10 mouse cellular contexts compared by ENCODE assay signal in genomic region chr14:57663630-57664029, GRCm38 (mm10). TPM values are rescaled to one million over a fixed set of nuclear protein-coding genes. Genes with fewer than 3 reads are reported as not detected.
DNase-seq lines count a peak whose midpoint lies in the region; ATAC-seq and TF ChIP-seq lines count a peak whose summit lies in the region.
"Had no signal": no experiment of that assay in that cellular context is flagged by ENCODE, and none has a peak within 500 bp of the region (broad histone marks: within the 10 kb centered on the region; RNA-seq: fewer than 3 reads in every experiment).

No protein-coding gene starts in this region.

- no peaks in the 10 kb centered on the region for H3K36me3 ChIP-seq in heart, embryonic 12.5 days
- H3K36me3 ChIP-seq in ES-E14 (ENCODE audit: control insufficient read depth, insufficient read depth, low read length, poor library complexity, severe bottlenecking) = peaks cover 5% of the 10 kb centered on the region
- H3K36me3 ChIP-seq in hindbrain, embryonic 11.5 days (ENCODE audit: control insufficient read depth, insufficient read depth, low read length) = no peaks in the 10 kb centered on the region
- peaks cover 6% of the 10 kb centered on the region; the same call in 1 of the 2 replicates for H3K36me3 ChIP-seq in midbrain, embryonic 10.5 days

- peak overlapping the region; percentile 41; the same call in 1 of the 2 replicates for H3K9ac ChIP-seq in heart, embryonic 12.5 days
- H3K9ac ChIP-seq in ES-E14 (ENCODE audit: insufficient read depth, low read depth, low read length, poor library complexity, severe bottlenecking) = peak overlapping the region; percentile 97; the same call in 1 of the 2 replicates
- no peak overlapping the region for H3K9ac ChIP-seq in hindbrain, embryonic 11.5 days (ENCODE audit: low read depth, low read length)

- H3K27me3 ChIP-seq in heart, embryonic 12.5 days (replicated peaks) = no peaks in the 10 kb centered on the region
- H3K27me3 ChIP-seq in hindbrain, embryonic 11.5 days (ENCODE audit: control insufficient read depth, insufficient read depth, low read length) = no peaks in the 10 kb centered on the region
- H3K27me3 ChIP-seq in midbrain, embryonic 10.5 days (ENCODE audit: low read depth, poor library complexity, severe bottlenecking) = no peaks in the 10 kb centered on the region

- H3K4me2 ChIP-seq in heart, embryonic 12.5 days = peak overlapping the region; percentile 67
- H3K4me2 ChIP-seq in hindbrain, embryonic 11.5 days (replicated peaks; ENCODE audit: low read depth, low read length) = peak overlapping the region; percentile 84

- H3K4me1 ChIP-seq in heart, embryonic 12.5 days (replicated peaks) = peaks cover 7% of the 10 kb centered on the region
- peaks cover 0 to 2% of the 10 kb centered on the region in 2 experiments; a peak in 2 of 4 replicates for H3K4me1 ChIP-seq in ES-E14 (ENCODE audit: control insufficient read depth in 2 of 2, insufficient read depth in 2 of 2, low read length in 2 of 2, poor library complexity in 1 of 2)
- no peaks in the 10 kb centered on the region; the same call in 1 of the 2 replicates for H3K4me1 ChIP-seq in hindbrain, embryonic 11.5 days (replicated peaks; ENCODE audit: control insufficient read depth, insufficient read depth, low read length)
- peaks cover 24% of the 10 kb centered on the region for H3K4me1 ChIP-seq in midbrain, embryonic 10.5 days

- H3K4me3 ChIP-seq in heart, embryonic 12.5 days = peak overlapping the region; percentile 75
- peak overlapping the region; percentile 87 to 94 for H3K4me3 ChIP-seq in ES-E14 (ENCODE audit: insufficient read depth in 1 of 2, low read depth in 1 of 2, low read length in 2 of 2, poor library complexity in 1 of 2, severe bottlenecking in 1 of 2)
- H3K4me3 ChIP-seq in hindbrain, embryonic 11.5 days (ENCODE audit: low read depth, low read length) = peak overlapping the region; percentile 84
- H3K4me3 ChIP-seq in midbrain, embryonic 10.5 days = peak overlapping the region; percentile 95

- H3K9me3 ChIP-seq in heart, embryonic 12.5 days (replicated peaks) = no peaks in the 10 kb centered on the region
- no peaks in the 10 kb centered on the region for H3K9me3 ChIP-seq in ES-E14 (ENCODE audit: control insufficient read depth, insufficient read depth, low read depth, low read length)
- no peaks in the 10 kb centered on the region for H3K9me3 ChIP-seq in hindbrain, embryonic 11.5 days (ENCODE audit: control insufficient read depth, low read length)
- H3K9me3 ChIP-seq in midbrain, embryonic 10.5 days (replicated peaks) = no peaks in the 10 kb centered on the region

- in situ Hi-C loops in ES-E14 (cut with MboI; ENCODE audit: low sequenced_read_pairs in 2 of 2, unreplicated experiment in 2 of 2) = no loop called here

- 35% methylated on average over 1 of the region's 1 CpGs for WGBS in heart, embryonic 12.5 days
- WGBS in hindbrain, embryonic 11.5 days = 39% methylated on average over 1 of the region's 1 CpGs
- WGBS in midbrain, embryonic 10.5 days = 46% methylated on average over 1 of the region's 1 CpGs

- ATAC-seq in heart, embryonic 12.5 days (ENCODE audit: insufficient number of reproducible peaks, low FRiP score) = no peak
- ATAC-seq in hindbrain, embryonic 11.5 days (ENCODE audit: low FRiP score) = no peak
- ATAC-seq in megakaryocyte-erythroid progenitor cell, adult 5-6 weeks (replicated peaks; ENCODE audit: low FRiP score, low TSS enrichment, poor library complexity, severe bottlenecking) = no peak

- no peak overlapping the region for H3K27ac ChIP-seq in heart, embryonic 12.5 days (ENCODE audit: poor library complexity, severe bottlenecking)
- H3K27ac ChIP-seq in ES-E14 (ENCODE audit: insufficient read depth, low read depth, low read length, poor library complexity, severe bottlenecking) = no peak overlapping the region
- no peak overlapping the region for H3K27ac ChIP-seq in hindbrain, embryonic 11.5 days (ENCODE audit: low read depth, low read length)
- H3K27ac ChIP-seq in midbrain, embryonic 10.5 days (replicated peaks) = no peak overlapping the region

- intact Hi-C loops in heart, postnatal 25 days (cut with DNase I) = no loop called here

- no peak for DNase-seq in heart, postnatal 25 days (ENCODE audit: low spot score)
- no peak for DNase-seq in ES-E14 (ENCODE audit: low read depth, low spot score)
- DNase-seq in hindbrain, embryonic 11.5 days (ENCODE audit: low spot score) = no peak
- DNase-seq in midbrain, embryonic 10.5 days (ENCODE audit: low spot score) = no peak
- no peak for DNase-seq in left cerebral cortex, adult 11 months (ENCODE audit: low spot score)
- no peak for DNase-seq in left cerebral cortex, adult 9 months (ENCODE audit: low spot score in 2 of 2)
- DNase-seq: cerebellum, postnatal 10 days; right cerebral cortex, postnatal 14 days had no signal

TF ChIP-seq in ES-E14, 5 proteins besides CTCF, POLR2A, EP300 and RAD21:
- no peak for TF ChIP-seq MAFK (IDR thresholded peaks at IDR 0.05; ENCODE audit: insufficient read depth, low read depth, low read length)

RNA-seq across cellular contexts. Expression of gene Xpo4, which starts 1.6 kb away (rescaled TPM):
- 19.2 and 19.5 TPM in 2 replicates for polyA plus RNA-seq in heart, embryonic 12.5 days (2016; fragmentation: Nextera tagmentation; extraction: Ambion mirVana)
- total RNA-seq in heart, postnatal 25 days (2021) = 10 to 100 TPM; 11.2 to 11.9 TPM
- 42.2 and 79.2 TPM in 2 replicates for total RNA-seq in ES-E14 (2012; rRNA removed)
- 31.7 and 32.1 TPM in 2 replicates for polyA plus RNA-seq in hindbrain, embryonic 11.5 days (2014; fragmentation: Nextera tagmentation; extraction: Ambion mirVana)
- polyA plus RNA-seq in midbrain, embryonic 10.5 days (2016; fragmentation: Nextera tagmentation; extraction: Ambion mirVana) = 26.4 and 26.5 TPM in 2 replicates
- 48.5 and 56.7 TPM in 2 replicates for total RNA-seq in megakaryocyte-erythroid progenitor cell, adult 5-6 weeks (2014; fragmentation: Nextera tagmentation)
- total RNA-seq in megakaryocyte-erythroid progenitor cell, adult 5-6 weeks (2017) = 61.1 and 69.0 TPM in 2 replicates
